Mouse (Mus musculus): ENCODE measurements at regions not wholly inside any gene's neighbourhood (a gene's known extent, or its start where the extent isn't known, plus 50 kb on each side); places are given as distances from the start of the nearest gene placed in this dataset.

- TF ChIP-seq CTCF (IDR thresholded peaks at IDR 0.05; ENCODE audit: low read depth): no peak
- TF ChIP-seq EP300 (IDR thresholded peaks at IDR 0.05; ENCODE audit: low read depth): no peak
Observed at GRCm38 (mm10) chr16:90624039-90624625, 103.1 kb downstream of the Mis18a start.
